Mouse (Mus musculus) c-Kit-positive CD71-positive TER-119-negative erythroid progenitor cells, embryonic 14.5 days (primary cell): ENCODE measurements around the gene Pld6.

Experiments used
- DNase-seq: peaks from one replicate; pipeline ENCODE4 v3.0.0-alpha.2; 2013; ENCODE audit warnings: low read depth

Gene Pld6

DNA sequence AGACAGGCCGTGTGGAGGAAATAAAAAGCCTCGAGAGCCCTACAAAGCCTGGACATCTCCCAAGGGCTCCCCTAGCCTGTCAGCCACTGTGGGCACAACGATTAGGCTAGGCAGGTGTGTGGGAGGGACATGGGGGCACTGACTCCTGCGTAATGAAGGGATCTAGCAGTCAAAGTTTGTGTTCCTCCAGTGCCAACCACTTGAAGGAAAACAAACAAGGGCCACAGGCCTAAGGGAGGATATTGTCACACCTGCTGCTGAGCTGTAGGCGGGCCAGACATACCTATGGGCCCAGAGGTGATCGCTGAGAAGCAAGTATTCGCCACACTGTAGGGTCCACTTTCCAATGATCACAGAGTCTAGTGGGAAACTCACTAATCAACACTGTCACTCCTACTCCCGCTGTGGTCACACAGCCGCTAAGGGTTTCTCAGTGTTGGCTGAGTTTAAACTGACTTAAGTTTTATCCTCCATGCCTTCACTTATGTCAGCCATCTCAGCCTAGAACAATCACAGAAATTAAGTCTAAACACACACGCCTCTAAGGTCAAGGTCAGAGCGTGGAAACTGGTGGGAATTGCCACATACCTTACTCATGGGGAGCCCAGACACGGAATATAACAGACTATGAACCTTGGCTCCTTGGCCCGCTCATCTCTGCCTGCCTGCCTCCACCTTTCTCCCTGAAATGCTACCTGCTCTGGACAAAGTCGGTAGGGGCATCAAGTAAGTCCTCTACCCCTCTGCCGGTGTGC, 824 bp downstream of the Pld6 start:
- DNase-seq: no peak

DNA sequence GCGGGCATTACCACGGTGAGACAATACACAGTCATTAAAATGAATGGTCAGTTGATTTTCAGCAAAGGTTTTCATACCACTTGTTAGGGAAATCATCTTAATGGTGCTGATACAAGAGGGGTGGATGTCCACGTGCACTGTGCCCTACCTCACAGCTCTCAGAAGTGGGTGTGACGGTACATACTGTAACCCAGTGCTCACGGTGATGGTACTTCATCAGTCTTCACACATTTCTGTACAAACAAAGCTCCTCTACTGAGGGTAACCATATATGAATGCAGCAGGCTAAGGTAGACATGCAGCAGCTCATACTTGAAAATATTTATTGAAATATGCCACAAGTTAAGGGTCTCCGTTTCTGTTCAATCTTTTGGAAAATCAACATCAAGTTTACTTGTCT, 3.9 kb downstream of the Pld6 start:
- no peak for DNase-seq

DNA sequence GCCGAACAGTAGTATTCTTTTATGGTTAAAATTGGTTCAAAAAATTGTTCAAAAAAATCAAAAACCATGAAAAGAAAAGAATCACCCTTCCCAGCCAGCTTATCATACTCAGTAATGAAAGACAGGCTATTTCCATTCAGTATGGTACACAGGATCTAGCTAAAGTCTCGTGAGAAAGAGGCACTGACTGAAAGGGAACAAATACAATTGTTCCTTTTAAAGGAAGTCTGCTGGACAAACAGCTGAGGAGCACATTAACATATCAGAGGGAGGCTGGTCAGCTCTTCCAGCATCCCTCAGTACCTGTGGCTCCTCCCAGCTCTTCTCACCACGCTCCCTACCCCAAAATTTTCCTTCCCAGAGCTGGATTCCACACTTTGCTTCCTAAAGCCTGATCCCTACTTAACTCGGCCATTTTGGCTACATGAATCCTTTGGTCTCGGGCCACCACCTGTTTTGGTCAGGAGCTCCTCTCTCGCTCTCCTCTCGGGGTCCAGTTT, 5.3 kb downstream of the Pld6 start:
- DNase-seq: no peak

DNA sequence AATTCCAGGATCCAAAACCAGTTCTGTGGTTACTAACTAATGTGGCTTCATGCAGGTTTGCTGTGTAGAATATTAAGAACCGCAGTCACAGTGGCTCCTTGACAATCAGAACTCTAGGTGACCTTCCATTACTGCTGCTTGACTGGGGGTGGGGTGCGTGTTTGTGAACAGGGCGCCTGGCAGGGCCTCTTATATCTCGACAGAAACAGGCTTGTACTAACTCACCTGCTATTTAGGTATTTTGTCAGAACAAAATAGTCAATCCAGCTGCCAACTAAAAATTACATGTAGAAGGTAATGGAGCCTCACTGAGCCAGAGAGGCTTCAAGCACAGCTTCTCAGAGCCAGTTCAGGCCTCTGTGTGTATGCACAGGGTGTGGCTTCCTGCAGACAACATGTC, 7.2 kb downstream of the Pld6 start:
- DNase-seq: no peak

DNA sequence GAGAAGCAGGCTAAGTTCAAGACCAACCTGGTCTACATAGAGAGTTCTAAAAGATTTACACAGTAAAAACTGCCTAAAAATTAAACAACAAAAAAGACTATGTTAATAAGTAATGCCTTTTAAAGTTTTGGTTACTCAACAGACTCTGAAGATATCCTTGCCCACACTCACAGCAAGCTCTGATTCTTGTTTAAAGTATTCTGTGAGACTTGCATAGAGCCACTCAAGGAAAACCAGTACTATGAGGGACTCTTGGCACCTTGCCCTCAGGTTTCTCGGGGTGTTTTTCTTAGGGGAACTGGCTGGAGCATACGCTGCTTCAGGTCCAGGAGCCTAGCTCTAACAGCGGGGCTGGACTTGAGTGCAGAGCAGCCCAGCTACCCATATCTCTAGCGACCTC, 8.0 kb downstream of the Pld6 start:
- DNase-seq: no peak

DNA sequence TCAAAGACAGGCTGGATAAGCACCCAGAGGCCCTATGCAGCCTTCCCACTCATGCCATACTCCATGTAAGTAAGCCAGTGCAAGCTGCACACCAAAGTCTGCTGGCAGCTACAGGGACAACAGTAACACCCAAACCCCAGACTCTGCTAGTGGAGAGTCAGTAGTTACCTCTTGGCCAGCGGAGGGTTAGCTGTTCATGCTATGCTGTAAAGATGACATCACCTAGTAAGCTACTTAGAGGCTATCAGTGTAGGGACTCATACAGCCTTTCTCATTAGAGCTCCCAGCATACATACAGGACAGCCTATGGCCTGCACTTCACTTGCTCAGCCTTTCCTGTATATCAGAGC, 8.6 kb downstream of the Pld6 start:
- no peak for DNase-seq

DNA sequence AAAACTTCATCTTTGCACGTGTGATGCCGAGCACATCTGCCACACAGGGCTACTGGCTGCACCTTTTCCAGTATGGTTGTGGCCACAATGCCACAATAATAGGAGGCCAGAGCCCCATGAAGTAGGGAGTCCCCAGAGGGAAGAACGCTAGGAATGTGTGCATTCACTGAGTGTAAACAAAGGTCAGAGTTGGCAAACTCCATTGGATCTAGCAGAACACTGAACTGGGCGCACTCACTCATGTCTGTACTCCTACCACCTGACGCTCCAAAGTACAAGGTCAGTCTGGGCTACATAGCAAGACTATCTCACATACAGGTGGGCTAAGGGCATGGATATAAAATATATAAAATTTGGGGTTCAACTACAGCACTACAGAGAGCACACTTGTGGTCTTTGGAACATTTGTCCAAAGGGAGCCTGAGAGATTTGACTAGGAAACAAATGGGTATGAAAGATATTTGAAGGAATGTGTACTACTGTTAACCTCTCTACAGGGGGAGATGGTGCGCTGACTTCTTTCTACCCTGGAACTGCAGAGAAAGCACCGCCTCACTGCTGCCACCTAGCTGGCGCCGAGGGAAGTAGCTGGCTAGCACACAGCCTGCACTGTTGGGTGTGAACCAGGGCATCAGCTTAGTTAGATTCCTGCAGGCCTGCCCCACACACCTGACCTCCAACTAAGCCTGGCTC, 9.1 kb downstream of the Pld6 start:
- DNase-seq: peak; percentile 84

DNA sequence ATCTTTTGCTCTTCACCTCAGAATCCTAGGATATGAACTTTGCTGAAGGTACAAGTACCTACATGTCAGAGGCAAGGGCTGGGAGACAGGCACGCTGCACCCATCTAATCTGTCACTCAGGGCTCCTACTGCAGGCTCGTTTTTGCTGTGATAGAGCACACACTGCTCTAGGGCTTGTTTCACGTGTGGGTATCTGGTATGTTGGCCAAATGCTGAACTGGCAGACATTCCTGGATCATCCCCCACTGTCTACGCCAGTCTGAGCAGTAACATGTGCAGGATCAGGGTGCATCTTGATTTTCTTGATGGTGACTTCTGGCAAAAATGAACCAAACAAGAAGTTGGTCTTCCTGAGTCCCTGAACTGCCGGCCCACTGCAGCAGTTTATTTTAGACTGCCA, 10.2 kb downstream of the Pld6 start:
- no peak for DNase-seq

- no peak for DNase-seq
Measured at GRCm38 (mm10) chr11:59775435-59776148, 11.9 kb downstream of the Pld6 start.

- DNase-seq: no peak
Measured at GRCm38 (mm10) chr11:59774522-59774921, 12.9 kb downstream of the Pld6 start.

GRCm38 (mm10) chr11:59772902-59773301, 14.5 kb downstream of the Pld6 start:
- DNase-seq: no peak

- DNase-seq: no peak
Measured at GRCm38 (mm10) chr11:59772291-59772690, 15.2 kb downstream of the Pld6 start.

- DNase-seq: no peak
Measured at GRCm38 (mm10) chr11:59770753-59771152, 16.7 kb downstream of the Pld6 start.

DNA sequence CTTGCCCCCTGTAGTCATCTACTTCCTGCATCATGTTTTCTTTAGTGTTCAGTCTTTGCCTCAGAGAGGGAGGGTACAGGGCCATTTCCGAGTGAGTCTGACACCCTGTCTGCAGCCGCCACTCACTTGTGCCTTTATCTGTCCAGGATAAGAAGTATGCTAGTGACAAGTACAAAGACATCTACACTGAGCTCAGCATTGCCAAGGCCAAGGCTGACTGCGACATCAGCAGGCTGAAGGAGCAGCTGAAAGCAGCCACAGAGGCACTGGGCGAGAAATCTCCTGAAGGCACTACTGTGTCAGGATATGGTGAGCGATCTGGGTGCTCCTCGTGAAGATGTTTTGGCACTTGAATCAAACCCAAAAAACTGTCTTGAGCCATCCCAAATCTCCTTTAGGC, 17.7 kb downstream of the Pld6 start:
- DNase-seq: no peak

DNA sequence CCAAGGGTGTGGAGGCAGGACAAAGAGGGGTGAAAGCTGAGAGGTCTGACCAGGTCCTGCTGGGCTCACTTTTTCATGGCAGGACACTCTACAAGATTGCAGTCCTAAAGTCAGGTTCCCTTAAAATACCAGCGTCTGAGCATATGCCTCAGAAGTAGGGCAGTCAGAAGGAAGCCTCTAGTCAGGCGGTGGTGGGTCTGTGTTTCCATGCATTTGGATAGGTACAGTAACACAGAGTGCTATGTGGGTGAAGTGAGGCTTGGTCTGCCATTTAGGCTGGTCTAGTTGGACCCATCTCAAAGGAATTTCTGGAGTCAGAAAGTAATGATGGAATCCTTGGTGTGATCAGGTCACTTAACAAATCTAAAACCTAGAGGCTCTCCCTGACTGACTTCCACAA, 18.1 kb downstream of the Pld6 start:
- no peak for DNase-seq

- no peak for DNase-seq
Measured at GRCm38 (mm10) chr11:59760796-59761195, 26.6 kb downstream of the Pld6 start.

DNA sequence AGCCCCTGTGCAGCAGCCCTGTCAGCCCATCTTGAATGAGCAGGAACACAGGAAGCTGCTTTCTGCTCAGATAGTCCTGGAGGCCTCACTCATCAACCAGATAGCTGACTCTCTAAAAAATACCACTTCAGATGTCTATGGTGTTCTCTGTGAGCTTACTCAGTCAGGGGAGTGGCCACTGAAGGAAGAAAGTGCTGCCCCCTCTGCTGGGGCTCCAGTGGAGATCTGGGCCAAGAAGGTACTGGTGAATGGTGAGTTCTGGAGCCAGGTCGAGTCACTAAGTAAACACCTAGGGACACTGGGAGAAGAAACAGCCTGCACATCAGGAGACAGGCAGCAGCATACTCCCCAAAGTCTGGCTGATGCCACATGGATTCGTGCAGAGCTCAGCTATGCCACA, 27.8 kb downstream of the Pld6 start:
- no peak for DNase-seq

DNA sequence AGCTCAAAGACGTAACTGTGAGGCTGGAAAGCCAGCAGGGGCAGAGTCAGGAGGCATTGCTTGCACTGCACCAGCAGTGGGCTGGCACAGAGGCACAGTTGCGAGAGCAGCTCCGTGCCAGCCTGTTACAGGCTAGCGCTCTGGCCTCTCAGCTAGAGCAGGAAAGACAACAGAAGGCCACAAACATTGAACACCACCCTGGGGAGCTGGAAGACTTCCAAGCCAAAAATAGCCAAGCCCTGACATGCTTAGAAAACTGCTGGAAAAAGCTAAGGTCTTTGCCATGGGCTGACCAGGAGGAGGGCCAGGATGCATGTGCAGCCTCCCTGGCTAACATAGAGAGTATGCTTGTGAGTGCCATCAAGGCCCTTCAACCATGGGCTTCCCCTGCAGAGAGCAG, 28.3 kb downstream of the Pld6 start:
- DNase-seq: no peak

- DNase-seq: no peak
Measured at GRCm38 (mm10) chr11:59758191-59758985, 29.1 kb downstream of the Pld6 start.

GRCm38 (mm10) chr11:59756351-59756750, 31.1 kb downstream of the Pld6 start:
- DNase-seq: no peak

DNA sequence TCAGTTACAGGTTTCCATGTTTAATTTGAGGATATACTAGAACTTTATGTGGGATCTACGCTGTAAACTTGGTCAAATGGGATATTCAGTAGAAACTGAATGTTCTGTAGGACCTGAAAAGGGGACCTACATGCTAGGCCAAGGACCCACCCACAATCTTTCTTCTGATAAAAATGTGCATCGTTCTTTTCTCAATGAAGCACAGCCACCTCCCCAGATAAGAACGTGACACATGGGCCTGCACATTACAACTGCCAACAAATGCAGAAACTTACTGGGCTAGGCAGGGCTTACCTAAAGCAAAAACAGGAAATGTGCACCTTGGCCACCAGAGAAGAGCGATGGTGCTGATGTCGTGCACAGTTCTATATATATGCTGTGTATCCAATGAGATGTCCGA, 32.9 kb downstream of the Pld6 start:
- no peak for DNase-seq

- DNase-seq: no peak
Measured at GRCm38 (mm10) chr11:59749050-59749449, 38.4 kb downstream of the Pld6 start.
